Mouse (Mus musculus) heart, adult 11 months (tissue): Measurements from ENCODE around the gene Cdkn2c.
"Not testable (repeated sequence)": the region's sequence is repeated elsewhere in the genome, so short reads cannot be mapped to it uniquely, and the experiment has no call there.

Experiments used
- DNase-seq: peaks from one replicate; pipeline ENCODE4 v3.0.0; 2022

Cdkn2c gene

GRCm38 (mm10) chr4:109666461-109667269 lies at the start of gene Cdkn2c:
Cdkn2c (minus strand) TSS chr4:109667189.
- peak; percentile 99 for DNase-seq

DNA sequence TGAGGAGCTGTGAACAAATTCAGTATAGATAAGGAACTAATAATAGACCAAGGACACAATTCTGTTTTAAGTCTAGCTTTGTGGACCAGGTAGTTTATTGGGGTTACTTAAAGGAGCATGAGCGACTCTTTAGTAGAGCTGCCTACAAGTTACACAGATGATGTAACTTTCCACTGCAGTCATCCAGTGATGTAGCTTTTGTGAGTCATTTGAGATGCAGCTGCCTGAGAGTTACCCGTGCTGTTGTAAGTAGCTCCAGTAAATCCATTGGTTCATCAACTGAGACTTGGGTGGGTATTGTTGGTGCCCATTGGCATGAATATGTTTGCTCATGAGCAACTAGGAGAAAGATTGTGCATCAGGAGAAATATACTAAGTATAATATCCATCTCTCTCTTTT lies 38.4 kb upstream of the Cdkn2c start:
- DNase-seq = no peak

- no peak for DNase-seq
Measured at GRCm38 (mm10) chr4:109703568-109703967, 36.6 kb upstream of the Cdkn2c start.

GRCm38 (mm10) chr4:109700727-109701126 lies 33.7 kb upstream of the Cdkn2c start:
- DNase-seq = not testable (repeated sequence)

- DNase-seq = no peak
Measured at GRCm38 (mm10) chr4:109692674-109693073, 25.7 kb upstream of the Cdkn2c start.

- DNase-seq = no peak
Measured at GRCm38 (mm10) chr4:109683561-109683960, 16.6 kb upstream of the Cdkn2c start.

GRCm38 (mm10) chr4:109677221-109677620 lies 10.2 kb upstream of the Cdkn2c start:
- DNase-seq = no peak

- peak; percentile 100 for DNase-seq
Measured at GRCm38 (mm10) chr4:109676218-109677215, 9.5 kb upstream of the Cdkn2c start, which contains the start of gene Faf1. Faf1 (plus strand) TSS chr4:109676588.

- no peak for DNase-seq
Measured at GRCm38 (mm10) chr4:109674097-109674496, 7.1 kb upstream of the Cdkn2c start.

- DNase-seq = no peak
Measured at GRCm38 (mm10) chr4:109671941-109672340, 5.0 kb upstream of the Cdkn2c start.

DNA sequence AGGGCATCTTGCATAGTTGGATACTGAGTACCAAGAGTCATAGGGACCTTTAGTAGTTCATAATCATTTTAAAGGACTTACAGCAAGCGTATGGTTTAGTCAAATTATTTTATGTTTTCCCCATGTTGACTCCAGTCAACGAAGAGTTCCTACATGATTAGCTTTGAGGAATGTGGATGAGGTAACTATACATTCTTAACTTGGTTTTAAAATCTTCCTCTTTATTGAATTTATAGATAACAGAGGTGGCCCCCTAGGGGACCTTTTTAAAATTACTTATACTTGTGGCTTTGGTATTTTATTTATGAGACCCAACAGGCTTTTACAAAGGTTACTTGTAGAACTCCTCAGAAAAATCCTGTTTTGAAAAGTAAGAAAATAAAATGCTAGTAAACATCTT lies 3.2 kb upstream of the Cdkn2c start:
- DNase-seq = no peak

- no peak for DNase-seq
Measured at GRCm38 (mm10) chr4:109667518-109667917, 529 bp upstream of the Cdkn2c start.

- peak; percentile 97 for DNase-seq
Measured at GRCm38 (mm10) chr4:109665982-109666460, 968 bp downstream of the Cdkn2c start.

- DNase-seq = peak; percentile 99
Measured at GRCm38 (mm10) chr4:109665101-109665981, 1.6 kb downstream of the Cdkn2c start.

DNA sequence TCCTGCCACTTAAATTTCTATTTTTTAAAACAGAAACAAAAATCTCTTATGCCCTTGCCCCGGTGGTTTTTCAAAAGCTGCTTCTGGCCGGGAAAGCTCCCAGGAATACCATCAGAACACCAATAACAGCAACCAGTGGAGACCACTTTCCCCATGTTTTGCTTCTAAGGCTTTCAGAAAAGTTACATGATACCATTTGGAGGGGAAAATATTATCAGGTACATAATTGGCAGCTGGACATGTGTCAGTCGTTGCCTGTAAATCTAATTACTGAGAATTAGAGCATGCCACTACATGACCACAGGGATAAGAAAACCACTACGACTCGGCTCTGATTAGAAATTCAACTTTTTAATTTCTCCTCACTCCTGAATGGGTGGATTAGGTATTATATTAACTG lies 2.9 kb downstream of the Cdkn2c start:
- DNase-seq = peak; percentile 61

DNA sequence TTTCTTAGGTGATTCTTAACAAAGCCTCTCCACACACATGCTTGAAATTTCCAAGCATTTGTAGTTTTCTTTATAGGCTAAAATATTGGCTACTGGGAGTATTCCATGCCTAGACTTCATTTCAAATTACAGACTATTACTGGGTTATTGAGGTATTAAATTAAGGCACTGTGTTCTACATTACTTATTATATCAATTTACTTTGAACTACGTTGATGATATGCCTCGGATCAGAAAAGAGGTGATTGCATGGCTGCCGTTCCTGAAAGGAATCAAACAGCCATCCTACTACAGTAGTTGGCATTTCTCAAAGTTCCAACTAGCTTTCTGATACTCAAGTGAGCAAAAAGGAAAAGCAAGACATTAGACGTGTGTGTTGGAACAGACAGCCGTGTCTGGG lies 4.7 kb downstream of the Cdkn2c start:
- peak; percentile 37 for DNase-seq

DNA sequence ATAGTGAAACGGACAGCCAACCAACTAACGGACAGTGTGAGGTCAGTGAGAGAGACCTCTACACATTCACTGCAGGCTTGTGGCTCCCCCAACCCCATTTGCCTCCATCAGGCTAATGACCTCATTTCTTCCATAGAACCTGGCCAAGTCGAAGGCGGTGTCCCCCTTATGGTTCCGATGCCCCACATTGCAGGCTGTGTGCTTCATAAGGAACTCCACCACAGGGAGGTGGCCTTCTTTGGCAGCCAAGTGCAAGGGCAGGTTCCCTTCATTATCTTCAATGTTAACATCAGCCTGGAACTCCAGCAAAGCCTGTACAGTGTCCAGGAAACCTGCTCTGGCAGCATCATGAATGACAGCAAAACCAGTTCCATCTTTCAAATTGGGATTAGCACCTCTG lies 5.8 kb downstream of the Cdkn2c start:
- peak; percentile 94 for DNase-seq

GRCm38 (mm10) chr4:109660568-109660967 lies 6.4 kb downstream of the Cdkn2c start:
- no peak for DNase-seq

- DNase-seq = no peak
Measured at GRCm38 (mm10) chr4:109659571-109659970, 7.4 kb downstream of the Cdkn2c start.

GRCm38 (mm10) chr4:109658826-109659225 lies 8.2 kb downstream of the Cdkn2c start:
- DNase-seq = no peak

- no peak for DNase-seq
Measured at GRCm38 (mm10) chr4:109657851-109658500, 9.0 kb downstream of the Cdkn2c start.
